Comparison of ENCODE assay signal across 18 mouse cellular contexts in the genomic region with DNA sequence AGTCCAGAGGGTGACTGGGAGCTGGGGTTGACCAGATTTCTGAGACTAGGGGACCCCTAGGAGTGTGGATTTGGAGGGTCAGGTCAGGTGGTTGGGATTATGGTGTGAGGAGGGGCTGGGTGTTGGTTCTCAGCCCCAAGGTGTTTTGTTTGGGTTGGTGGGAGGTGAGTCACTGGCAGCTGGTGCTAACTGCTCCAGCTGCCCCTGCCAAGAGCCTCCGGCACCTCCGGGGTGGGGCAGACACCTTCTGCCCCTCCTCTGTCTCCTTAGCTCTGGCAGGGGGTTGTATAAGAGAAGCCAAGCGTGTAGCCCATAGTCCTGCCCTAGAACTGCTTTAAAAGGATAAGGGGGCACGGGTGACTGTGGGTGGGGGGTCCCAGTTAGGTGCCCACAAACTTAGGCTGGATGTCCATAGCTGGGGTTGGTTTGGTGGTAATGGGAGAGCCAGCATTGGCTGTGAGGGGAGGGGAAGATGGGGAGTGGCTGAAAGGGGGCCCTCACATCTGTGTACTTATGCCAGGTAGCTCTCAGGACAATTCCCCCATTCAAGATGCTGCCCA. TPM values are rescaled to one million over a fixed set of nuclear protein-coding genes. Genes with fewer than 3 reads are reported as not detected.
DNase-seq lines count a peak whose midpoint lies in the region; ATAC-seq and TF ChIP-seq lines count a peak whose summit lies in the region.
"Had no signal": no experiment of that assay in that cellular context is flagged by ENCODE, and none has a peak within 500 bp of the region (broad histone marks: within the 10 kb centered on the region; RNA-seq: fewer than 3 reads in every experiment).

No protein-coding gene starts in this region.

- TF ChIP-seq CTCF in Patski (IDR thresholded peaks at IDR 0.05): no peak
- TF ChIP-seq CTCF in layer of hippocampus, adult 2 months (conservative IDR thresholded peaks at IDR 0.05): no peak

- no peaks in the 10 kb centered on the region for H3K27me3 ChIP-seq in limb, embryonic 12.5 days
- no peaks in the 10 kb centered on the region for H3K27me3 ChIP-seq in limb, embryonic 10.5 days (ENCODE audit: low read depth, poor library complexity, severe bottlenecking)
- no peaks in the 10 kb centered on the region for H3K27me3 ChIP-seq in Patski
- H3K27me3 ChIP-seq in stomach, embryonic 14.5 days (ENCODE audit: control insufficient read depth, insufficient read depth, low read length): no peaks in the 10 kb centered on the region
- H3K27me3 ChIP-seq: forebrain, embryonic 12.5 days; heart, embryonic 13.5 days; hindbrain, embryonic 12.5 days; liver, embryonic 12.5 days had no signal

- intact Hi-C loops in heart, postnatal 10 days (cut with DNase I): loop anchor here (2.0 to 10.0 kb wide), 3 partner anchors 20 to 242 kb away; a partner anchor contains a TSS

- in situ Hi-C loops in Patski (cut with MboI; ENCODE audit: low pct_unique_long_range_greater_than_20kb): no loop called here

- no peaks in the 10 kb centered on the region for H3K9me3 ChIP-seq in limb, embryonic 12.5 days
- H3K9me3 ChIP-seq in limb, embryonic 10.5 days (replicated peaks): no peaks in the 10 kb centered on the region
- no peaks in the 10 kb centered on the region for H3K9me3 ChIP-seq in stomach, embryonic 14.5 days (ENCODE audit: control insufficient read depth, low read depth, low read length)
- H3K9me3 ChIP-seq: forebrain, embryonic 12.5 days; heart, embryonic 13.5 days; hindbrain, embryonic 12.5 days; liver, embryonic 12.5 days had no signal

- no peak overlapping the region for H3K4me2 ChIP-seq in limb, embryonic 12.5 days
- H3K4me2 ChIP-seq in stomach, embryonic 14.5 days (replicated peaks; ENCODE audit: low read depth, low read length): no peak overlapping the region
- H3K4me2 ChIP-seq: forebrain, embryonic 12.5 days; heart, embryonic 13.5 days; hindbrain, embryonic 12.5 days; liver, embryonic 12.5 days; midbrain, embryonic 11.5 days had no signal

- POLR2A ChIA-PET in Patski (lab: Charles Lee): interaction anchor here (0.6 to 1.9 kb wide), 6 partner anchors 12 to 51 kb away, joined by 3 to 5 read pairs (median 4); a partner anchor contains a TSS

- peaks cover 14% of the 10 kb centered on the region for H3K4me1 ChIP-seq in limb, embryonic 12.5 days (replicated peaks)
- peaks cover 34% of the 10 kb centered on the region for H3K4me1 ChIP-seq in limb, embryonic 10.5 days
- peaks cover 13% of the 10 kb centered on the region for H3K4me1 ChIP-seq in stomach, embryonic 14.5 days (ENCODE audit: control insufficient read depth, insufficient read depth, low read length)

- CTCF ChIA-PET in Patski (lab: Charles Lee): interaction anchor here (1.2 kb wide), 1 partner anchor 12 kb away, joined by 3 read pairs; no protein-coding TSS in a partner anchor

- no peak for ATAC-seq in limb, embryonic 12.5 days (ENCODE audit: insufficient number of reproducible peaks, insufficient read depth, low FRiP score, low TSS enrichment, low read depth)
- ATAC-seq in Patski: peak; percentile 61
- ATAC-seq in stomach, embryonic 14.5 days (ENCODE audit: insufficient number of reproducible peaks, insufficient read depth, low FRiP score, low read depth): no peak
- ATAC-seq: liver, embryonic 12.5 days had no signal

- H3K36me3 ChIP-seq in limb, embryonic 12.5 days: peaks cover 66% of the 10 kb centered on the region
- H3K36me3 ChIP-seq in limb, embryonic 10.5 days: peaks cover 66% of the 10 kb centered on the region
- H3K36me3 ChIP-seq in stomach, embryonic 14.5 days (ENCODE audit: control insufficient read depth, insufficient read depth, low read length): peaks cover 49% of the 10 kb centered on the region

- no peak overlapping the region for H3K9ac ChIP-seq in limb, embryonic 12.5 days (replicated peaks)
- H3K9ac ChIP-seq in stomach, embryonic 14.5 days (replicated peaks; ENCODE audit: low read depth, low read length): no peak overlapping the region
- H3K9ac ChIP-seq: forebrain, embryonic 12.5 days; heart, embryonic 13.5 days; hindbrain, embryonic 12.5 days; liver, embryonic 12.5 days had no signal

- 92% methylated on average over 4 of the region's 4 CpGs for WGBS in limb, embryonic 12.5 days
- 73% methylated on average over 4 of the region's 4 CpGs for WGBS in limb, embryonic 10.5 days
- 60% methylated on average over 4 of the region's 4 CpGs for WGBS in stomach, embryonic 14.5 days

- H3K27ac ChIP-seq in limb, embryonic 12.5 days: peak overlapping the region; percentile 35; the same call in 1 of the 2 replicates
- H3K27ac ChIP-seq in limb, embryonic 10.5 days: no peak overlapping the region
- H3K27ac ChIP-seq in stomach, embryonic 14.5 days (ENCODE audit: low read length): 0 out of 2 replicates have a peak overlapping the region, but pooled peaks have one; percentile 10
- no peak overlapping the region for H3K27ac ChIP-seq in layer of hippocampus, adult 2 months
- H3K27ac ChIP-seq: forebrain, embryonic 12.5 days; liver, embryonic 12.5 days had no signal

- H3K4me3 ChIP-seq in limb, embryonic 12.5 days (replicated peaks): no peak overlapping the region
- no peak overlapping the region for H3K4me3 ChIP-seq in limb, embryonic 10.5 days
- no peak overlapping the region for H3K4me3 ChIP-seq in stomach, embryonic 14.5 days (ENCODE audit: low read depth, low read length)
- H3K4me3 ChIP-seq in layer of hippocampus, adult 2 months: no peak overlapping the region
- H3K4me3 ChIP-seq: forebrain, embryonic 12.5 days; heart, embryonic 13.5 days; hindbrain, embryonic 12.5 days; liver, embryonic 12.5 days had no signal

- DNase-seq in heart, adult 11 months: peak; percentile 92
- no peak for DNase-seq in heart, postnatal 10 days
- DNase-seq in limb, embryonic 10.5 days (ENCODE audit: low spot score): no peak
- DNase-seq in Patski (ENCODE audit: low read depth, low spot score): peak; percentile 73
- DNase-seq in layer of hippocampus, adult 2 months (ENCODE audit: low spot score in 2 of 2): no peak
- DNase-seq in cerebellum, postnatal 25 days: no peak
- DNase-seq: adrenal gland, postnatal 25 days; cerebellum, adult 18-20 months; gastrocnemius, postnatal 25 days; right cerebral cortex, postnatal 25 days had no signal

RNA-seq across cellular contexts. Expression of a gene that starts 24.7 kb away (rescaled TPM):
- total RNA-seq in heart, postnatal 10 days (2021): 100 to 1,000 TPM; 103 to 111 TPM
- 86.9 and 99.6 TPM in 2 replicates for polyA plus RNA-seq in limb, embryonic 12.5 days (2016; fragmentation: Nextera tagmentation; extraction: Ambion mirVana)
- 66.3 and 81.0 TPM in 2 replicates for polyA plus RNA-seq in limb, embryonic 10.5 days (2016; fragmentation: Nextera tagmentation; extraction: Ambion mirVana)
- 109 TPM for polyA plus RNA-seq in Patski (2021)
- 42.0 and 44.6 TPM in 2 replicates for polyA plus RNA-seq in stomach, embryonic 14.5 days (2014; fragmentation: Nextera tagmentation; extraction: Ambion mirVana)
- total RNA-seq in layer of hippocampus, adult 2 months (2021): 1 to 10 TPM; 5.6 to 5.7 TPM
- total RNA-seq: common myeloid progenitor, adult 5-6 weeks had no signal

RNA-seq across cellular contexts. Expression of a gene that starts 41.2 kb away (rescaled TPM):
- total RNA-seq in heart, postnatal 10 days (2021): 1 to 10 TPM; 4.4 to 5.4 TPM
- 13.8 and 16.3 TPM in 2 replicates for polyA plus RNA-seq in limb, embryonic 12.5 days (2016; fragmentation: Nextera tagmentation; extraction: Ambion mirVana)
- 10.4 and 10.6 TPM in 2 replicates for polyA plus RNA-seq in limb, embryonic 10.5 days (2016; fragmentation: Nextera tagmentation; extraction: Ambion mirVana)
- polyA plus RNA-seq in Patski (2021): 27.5 TPM
- 8.0 and 10.1 TPM in 2 replicates for polyA plus RNA-seq in stomach, embryonic 14.5 days (2014; fragmentation: Nextera tagmentation; extraction: Ambion mirVana)
- total RNA-seq in layer of hippocampus, adult 2 months (2021): 10 to 100 TPM; 27.9 to 28.4 TPM

Comparison
In these comparisons a context has a peak if more than half of its experiments do, and no peak if none do; other contexts are left out.
1. DNase-seq: peak in heart, adult 11 months (single experiment) and Patski (single experiment); none in heart, postnatal 10 days (0 of 2), limb, embryonic 10.5 days (single experiment), layer of hippocampus, adult 2 months (0 of 2) and cerebellum, postnatal 25 days (0 of 2).
2. H3K27ac ChIP-seq: peak in limb, embryonic 12.5 days (single experiment) and stomach, embryonic 14.5 days (single experiment); none in limb, embryonic 10.5 days (single experiment) and layer of hippocampus, adult 2 months (single experiment).